Mouse (Mus musculus): Measurements from ENCODE around the gene Ppp1r14b.

The Ppp1r14b gene

DNA sequence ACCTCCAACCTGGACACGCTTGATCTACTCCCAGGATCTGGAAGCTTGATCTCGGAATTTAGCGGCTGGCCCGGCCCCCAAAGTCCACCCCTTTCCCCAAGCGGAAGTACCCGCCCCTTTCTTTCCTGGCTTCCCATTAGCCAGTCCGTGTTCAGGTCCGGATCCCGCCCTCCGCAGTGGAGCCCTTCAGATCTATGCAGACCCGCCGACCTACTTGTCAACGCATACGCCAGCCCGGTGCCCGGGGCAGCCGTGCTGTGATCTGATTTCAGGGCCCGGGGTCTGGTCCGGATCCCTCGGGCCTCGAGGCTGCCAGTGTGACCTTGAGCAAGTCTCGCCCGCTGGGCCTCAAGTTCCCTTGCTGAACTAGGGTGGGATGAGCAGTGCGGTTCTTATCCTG is 21.2 kb downstream of the Ppp1r14b start, which contains the start of the genes Nudt22 and Trpt1:
Gene Nudt22 (minus strand): TSS at position 112 of the 400 bp plus-strand sequence.
Gene Trpt1 (plus strand): TSS at position 126 of the 400 bp plus-strand sequence.
- peak; percentile 69 for DNase-seq

DNA sequence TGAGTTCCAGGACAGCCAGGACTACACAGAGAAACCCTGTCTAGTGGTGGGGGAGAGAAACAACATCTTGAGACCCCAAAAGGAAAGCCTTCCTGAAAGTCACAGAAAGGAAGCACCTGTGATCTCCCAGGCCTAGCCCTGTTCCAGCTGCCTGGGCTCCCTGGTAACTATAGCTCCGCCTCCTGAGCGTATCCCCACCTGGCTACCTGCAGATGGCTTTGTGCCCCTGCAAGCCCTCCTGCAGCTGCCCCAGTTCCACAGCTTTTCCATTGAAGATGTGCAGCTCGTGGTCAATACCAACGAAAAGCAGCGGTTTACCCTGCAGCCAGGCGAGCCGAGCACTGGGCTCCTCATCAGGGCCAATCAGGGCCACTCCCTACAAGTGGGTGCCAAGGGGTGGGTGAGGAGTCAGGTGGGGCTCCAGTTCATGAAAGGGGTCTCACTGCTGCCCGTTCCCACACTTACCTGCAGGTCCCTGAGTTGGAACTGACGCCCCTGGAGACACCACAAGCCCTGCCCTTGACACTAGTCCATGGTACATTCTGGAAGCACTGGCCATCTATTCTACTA is 23.0 kb downstream of the Ppp1r14b start:
- peak; percentile 52 for DNase-seq

DNA sequence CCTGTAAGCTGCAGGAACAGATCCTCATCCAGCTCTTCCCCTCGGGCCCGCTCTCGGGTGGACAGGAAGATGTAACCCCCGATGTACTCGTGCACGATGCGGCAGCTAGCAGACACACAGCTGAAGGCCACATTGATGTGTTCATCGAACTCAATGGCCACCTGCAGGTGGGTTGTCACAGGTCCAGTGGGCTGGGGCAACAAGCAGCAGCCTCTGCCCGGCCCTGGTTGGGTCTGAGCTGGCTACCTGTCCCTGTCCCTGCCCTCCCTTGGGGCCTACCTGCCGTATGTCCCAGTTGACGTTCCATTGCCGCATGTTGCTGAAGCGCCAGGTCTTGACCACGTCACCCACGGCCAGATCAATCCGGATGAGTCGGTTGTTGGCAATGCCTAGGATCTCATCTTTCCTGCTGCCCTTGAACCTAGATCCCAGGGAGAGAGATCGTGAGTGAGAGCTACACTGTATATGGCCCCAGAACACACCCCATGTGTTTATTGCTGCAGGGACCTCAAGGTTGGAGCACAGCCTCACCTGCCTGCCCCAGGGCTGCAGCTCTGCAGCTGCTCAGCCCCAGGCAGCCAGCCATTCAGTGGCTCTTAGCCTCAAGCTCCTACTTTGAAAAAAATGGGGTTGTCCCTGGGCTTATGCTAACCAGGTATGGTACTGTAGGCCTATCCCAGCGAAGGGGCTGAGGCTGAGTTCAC is 24.7 kb downstream of the Ppp1r14b start:
- DNase-seq = no peak

DNA sequence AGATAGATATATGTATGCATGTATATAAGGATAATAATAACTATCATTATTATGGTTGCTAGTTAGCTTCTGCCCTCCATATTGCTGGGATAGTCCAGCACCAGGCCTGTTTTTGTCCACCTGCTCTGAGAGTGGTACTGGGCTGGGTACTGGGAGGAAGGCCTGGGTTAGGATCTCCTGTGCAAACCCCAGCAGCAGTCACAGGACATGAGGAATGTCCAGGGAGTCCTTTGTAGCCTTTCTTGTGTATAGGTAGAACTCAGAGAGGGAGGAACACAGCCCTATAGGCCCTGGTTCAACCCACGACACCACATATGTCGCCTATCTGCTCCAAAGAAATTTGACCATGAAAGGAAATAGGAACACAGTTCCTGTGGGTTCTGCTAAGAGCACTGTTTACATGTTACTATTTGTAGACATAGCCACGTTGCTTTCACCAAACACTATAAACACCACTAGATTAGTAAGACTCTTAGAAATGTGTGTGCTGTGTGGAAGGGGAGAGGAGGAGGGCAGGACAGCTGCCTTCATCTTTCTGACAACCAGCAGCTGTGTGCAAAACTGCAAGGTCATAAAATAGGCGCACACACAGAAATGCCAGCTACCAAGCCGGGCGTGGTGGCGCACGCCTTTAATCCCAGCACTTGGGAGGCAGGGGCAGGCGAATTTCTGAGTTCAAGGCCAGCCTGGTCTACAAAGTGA is 32.3 kb downstream of the Ppp1r14b start:
- no peak for DNase-seq

DNA sequence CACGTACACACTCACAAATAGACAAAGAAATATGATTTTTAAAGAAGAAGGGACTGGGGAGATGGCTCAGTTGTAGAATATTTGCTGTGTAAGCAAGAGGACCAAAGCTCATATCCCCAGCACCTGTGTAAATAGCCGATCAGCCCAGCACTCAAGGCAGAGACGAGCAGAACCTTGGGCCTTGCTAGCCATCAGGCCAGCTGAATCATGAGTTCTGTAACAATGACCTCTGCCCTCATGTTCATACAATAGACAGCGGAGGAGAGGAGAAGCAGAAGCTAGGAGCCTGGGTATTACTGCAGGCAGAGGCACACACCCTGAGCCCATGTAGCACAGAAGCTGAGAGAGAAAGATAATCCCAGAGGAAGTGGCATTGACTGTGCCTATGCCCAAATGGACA is 37.7 kb downstream of the Ppp1r14b start:
- no peak for DNase-seq

DNA sequence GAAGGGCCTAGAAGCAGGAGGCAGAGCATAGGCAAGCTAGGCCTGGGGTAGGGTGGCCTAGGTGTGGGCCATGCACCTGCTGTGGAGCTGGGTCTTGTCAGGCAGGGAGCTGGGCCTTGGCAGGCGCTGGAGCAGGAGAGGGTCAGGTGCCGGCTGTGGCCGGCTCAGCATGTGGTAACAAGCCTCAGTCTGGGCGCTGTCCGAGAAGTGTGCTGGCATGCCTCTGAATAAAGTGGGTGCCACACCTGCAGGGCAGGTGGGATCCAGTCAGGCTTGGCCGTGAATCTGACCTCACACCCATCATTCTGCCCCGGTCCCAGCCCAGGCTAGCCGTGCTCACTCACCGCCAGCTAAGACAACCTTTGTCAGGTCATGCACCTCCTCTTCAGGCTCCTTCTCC is 39.2 kb downstream of the Ppp1r14b start:
- DNase-seq = no peak

DNA sequence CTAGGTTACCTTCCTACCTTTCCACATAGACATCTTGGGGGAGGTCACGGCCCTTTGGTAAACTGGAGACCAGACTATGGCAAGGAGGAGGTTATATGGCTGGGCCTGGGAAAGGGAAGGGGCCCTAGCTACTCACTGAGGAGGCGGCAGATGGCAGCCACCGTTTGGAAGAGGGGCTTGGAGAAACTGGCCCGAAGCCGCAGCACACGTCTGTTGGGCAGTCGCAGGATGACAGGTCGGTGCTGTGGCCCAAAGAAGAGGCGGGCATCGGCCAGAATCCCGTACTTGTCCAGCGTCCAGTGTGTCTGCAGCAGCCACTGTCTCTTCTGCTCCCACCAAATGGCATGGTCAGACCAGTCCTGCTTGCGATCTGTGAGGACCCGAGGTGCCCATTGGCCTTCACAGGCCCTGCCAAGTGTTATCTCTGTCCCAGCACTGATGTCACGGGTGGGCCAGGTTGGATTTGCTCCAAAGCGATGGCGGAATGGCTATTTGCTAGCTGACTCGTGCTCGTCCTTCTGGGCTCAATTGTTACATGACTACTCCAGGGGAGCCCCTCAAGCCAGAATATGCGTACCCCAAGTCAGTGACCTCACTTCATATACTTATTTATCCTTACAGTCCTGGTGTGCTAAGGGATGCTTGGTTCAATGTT is 39.8 kb downstream of the Ppp1r14b start:
- DNase-seq = no peak

DNA sequence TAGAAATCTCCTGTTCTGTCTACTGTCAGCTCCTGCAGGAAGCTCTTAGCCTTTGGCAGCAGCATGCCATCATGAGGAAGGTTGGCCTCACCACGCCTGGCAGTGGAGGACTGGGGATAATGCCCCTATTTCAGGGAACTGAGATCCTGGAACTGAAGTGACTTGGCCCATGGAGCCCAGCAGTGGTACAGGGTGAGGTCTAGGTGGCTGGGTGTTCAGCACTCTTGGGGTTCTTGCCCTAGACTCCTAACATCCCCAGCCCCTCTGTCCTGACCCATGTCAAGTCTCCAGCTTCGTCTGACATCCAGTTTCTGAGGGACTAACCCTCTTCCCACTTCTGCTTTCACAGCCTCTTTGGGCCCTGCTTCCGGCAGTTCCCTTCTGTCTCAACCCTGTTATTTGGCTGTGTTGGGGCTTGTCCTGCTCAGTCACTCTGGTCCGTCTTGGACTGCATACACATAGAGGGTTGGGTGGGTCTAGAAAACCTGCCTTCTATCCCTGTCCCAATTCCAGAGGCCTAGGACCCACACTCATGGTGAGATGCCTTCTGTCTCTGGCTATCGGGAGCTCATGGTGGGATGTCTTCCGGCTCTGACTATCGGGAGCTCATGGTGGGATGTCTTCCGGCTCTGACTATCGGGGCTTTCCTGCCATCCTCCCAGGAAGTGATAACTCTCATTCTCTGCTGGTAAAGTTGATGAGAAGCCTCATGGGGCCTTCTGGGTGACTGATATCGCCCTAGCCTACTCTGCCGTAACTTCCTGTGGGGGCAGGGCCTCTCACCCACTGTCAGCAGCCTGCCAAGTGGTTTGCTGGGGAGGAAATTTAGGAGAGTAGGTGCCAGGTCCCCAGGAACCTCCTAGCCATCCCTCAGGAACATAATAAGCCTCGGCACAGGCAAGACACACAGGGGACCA is 43.0 kb downstream of the Ppp1r14b start:
- peak; percentile 69 for DNase-seq

DNA sequence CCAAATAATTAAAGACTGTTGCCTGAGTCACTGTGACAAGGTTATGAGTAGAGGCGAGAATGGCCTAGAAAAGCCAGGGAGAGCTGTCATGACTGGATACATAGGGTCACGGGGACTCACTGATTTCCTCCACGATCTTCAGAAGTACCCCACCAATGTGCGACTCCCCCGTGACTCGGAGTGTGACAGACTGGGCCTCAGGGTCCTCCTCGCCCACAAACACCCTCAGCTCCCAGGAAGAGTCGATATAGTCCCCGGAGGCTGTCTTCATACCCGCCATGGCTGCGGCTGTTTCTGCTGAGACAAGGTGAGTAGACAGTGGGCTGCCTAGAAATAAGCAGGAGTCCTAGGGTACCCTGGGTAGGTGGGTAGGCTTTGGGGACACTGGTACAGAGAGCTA is 43.8 kb downstream of the Ppp1r14b start:
- DNase-seq = peak; percentile 48

DNA sequence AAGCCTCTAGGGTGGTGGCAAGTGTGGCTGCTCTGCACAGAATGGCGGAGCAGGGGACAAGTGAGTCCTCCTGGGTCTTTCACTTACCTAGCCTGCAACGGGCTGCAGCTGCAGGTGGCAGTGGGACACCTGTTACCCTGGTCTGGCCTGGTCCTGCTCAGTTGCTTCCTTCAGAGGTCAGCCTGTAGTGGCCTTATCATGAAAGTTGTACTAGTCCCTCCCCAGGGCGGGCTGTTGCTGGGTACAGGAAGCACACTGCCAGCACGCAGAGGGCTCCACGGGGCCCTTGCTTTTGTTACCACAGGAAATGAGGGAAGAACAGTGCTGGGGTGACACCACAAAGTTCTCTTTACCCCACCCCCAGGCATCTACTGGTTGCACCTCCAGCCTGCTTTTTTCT is 44.4 kb downstream of the Ppp1r14b start, which contains the start of gene Fermt3:
Gene Fermt3 (minus strand): TSS at position 279 of the 400 bp plus-strand sequence.
- peak; percentile 86 for DNase-seq

DNA sequence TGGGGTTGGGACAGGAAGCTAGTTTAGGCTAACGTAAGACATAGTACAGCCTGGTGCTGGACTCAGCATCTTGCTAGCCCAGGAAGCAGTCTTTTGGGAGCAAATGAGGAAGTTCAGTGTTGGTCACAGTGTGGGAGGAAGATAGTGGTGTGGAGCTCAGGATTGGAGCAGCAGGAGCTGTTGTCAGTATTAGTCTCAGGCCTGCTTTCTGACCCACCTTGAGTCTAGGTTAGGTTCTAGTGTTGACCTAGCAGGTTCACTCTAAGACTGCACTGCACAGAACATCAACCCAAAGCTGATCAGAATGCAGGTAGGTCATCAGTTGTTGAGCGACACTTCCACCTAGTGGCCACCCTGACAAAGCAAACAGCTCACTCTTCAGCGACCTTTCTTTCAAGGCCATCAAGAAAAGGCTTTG is 45.5 kb downstream of the Ppp1r14b start:
- peak; percentile 84 for DNase-seq
